8 mouse cellular contexts compared by ENCODE assay signal in the genomic region with DNA sequence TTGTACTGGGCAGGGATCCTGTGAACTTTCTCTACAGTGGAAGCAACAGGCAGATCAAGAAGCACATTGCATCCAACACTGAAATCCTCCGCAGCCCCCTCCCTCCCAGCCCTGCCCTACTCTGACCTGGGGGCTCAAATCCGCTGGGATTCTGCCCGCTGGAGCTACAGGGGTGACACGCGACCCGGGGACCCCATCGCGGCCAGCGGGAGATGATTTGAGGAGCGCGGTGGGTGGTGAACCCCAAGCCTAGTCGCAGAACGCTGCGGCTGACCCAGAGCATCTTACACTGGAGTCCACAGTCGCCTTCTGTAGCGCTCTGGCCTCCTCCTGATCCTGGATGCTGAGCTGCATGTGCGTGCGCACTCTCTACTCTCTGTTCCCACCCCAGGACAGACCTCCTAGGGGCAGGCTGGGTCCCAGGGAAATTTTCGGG. TPM values are rescaled to one million over a fixed set of nuclear protein-coding genes. Genes with fewer than 3 reads are reported as not detected.
DNase-seq lines count a peak whose midpoint lies in the region; ATAC-seq and TF ChIP-seq lines count a peak whose summit lies in the region.
"Had no signal": no experiment of that assay in that cellular context is flagged by ENCODE, and none has a peak within 500 bp of the region (broad histone marks: within the 10 kb centered on the region; RNA-seq: fewer than 3 reads in every experiment).

TSS of gene Fam162b (minus strand) at position 379 of the 436 bp plus-strand sequence.

- no peaks in the 10 kb centered on the region for H3K9me3 ChIP-seq in hindbrain, postnatal 0 days (ENCODE audit: low read length)
- H3K9me3 ChIP-seq in midbrain, embryonic 14.5 days (ENCODE audit: control insufficient read depth, low read length): no peaks in the 10 kb centered on the region

- H3K4me1 ChIP-seq in hindbrain, postnatal 0 days (ENCODE audit: insufficient read depth, low read length): no peaks in the 10 kb centered on the region
- H3K4me1 ChIP-seq in midbrain, embryonic 14.5 days (ENCODE audit: control insufficient read depth, insufficient read depth, low read length): 0 out of 2 replicates have a peak, but pooled peaks cover 6% of the 10 kb centered on the region

- ATAC-seq in hindbrain, postnatal 0 days: peak; percentile 47; the same call in 1 of the 2 replicates
- ATAC-seq in midbrain, embryonic 14.5 days (ENCODE audit: low FRiP score, low TSS enrichment): 0 out of 2 replicates have a peak, but pooled peaks have one; percentile 54

- H3K4me3 ChIP-seq in hindbrain, postnatal 0 days (ENCODE audit: low read length): 0 out of 2 replicates have a peak within 1 kb of the TSS, but pooled peaks have one; percentile 11
- 0 out of 2 replicates have a peak within 1 kb of the TSS, but pooled peaks have one; percentile 12 for H3K4me3 ChIP-seq in midbrain, embryonic 14.5 days (replicated peaks; ENCODE audit: low read depth, low read length)

- H3K27ac ChIP-seq in hindbrain, postnatal 0 days: no peak within 1 kb of the TSS
- H3K27ac ChIP-seq in midbrain, embryonic 14.5 days (replicated peaks; ENCODE audit: low read depth, low read length): no peak within 1 kb of the TSS

- 7% methylated on average over 18 of the region's 19 CpGs for WGBS in hindbrain, postnatal 0 days
- 3% methylated on average over 19 of the region's 19 CpGs for WGBS in midbrain, embryonic 14.5 days

- no peak within 1 kb of the TSS for H3K9ac ChIP-seq in hindbrain, postnatal 0 days (replicated peaks; ENCODE audit: low read length)
- H3K9ac ChIP-seq in midbrain, embryonic 14.5 days (replicated peaks; ENCODE audit: low read length): no peak within 1 kb of the TSS; the same call in 1 of the 2 replicates

- TF ChIP-seq CTCF in hindbrain, postnatal 0 days (IDR thresholded peaks at IDR 0.05; ENCODE audit: low read depth): no peak

- peak within 1 kb of the TSS; percentile 52 for H3K4me2 ChIP-seq in hindbrain, postnatal 0 days (ENCODE audit: low read depth, low read length)
- peak within 1 kb of the TSS; percentile 54 for H3K4me2 ChIP-seq in midbrain, embryonic 14.5 days (ENCODE audit: low read length)

- H3K27me3 ChIP-seq in hindbrain, postnatal 0 days (ENCODE audit: insufficient read depth, low read length): no peaks in the 10 kb centered on the region
- peaks cover 5% of the 10 kb centered on the region; the same call in 1 of the 2 replicates for H3K27me3 ChIP-seq in midbrain, embryonic 14.5 days (ENCODE audit: control insufficient read depth, insufficient read depth, low read length)

- DNase-seq in R1 (ENCODE audit: low read depth, low spot score): peak; percentile 15
- DNase-seq in embryo, embryonic 11 days: peak; percentile 54
- no peak for DNase-seq in hindbrain, postnatal 0 days (ENCODE audit: low spot score)
- peak; percentile 27 for DNase-seq in midbrain, embryonic 14.5 days
- DNase-seq in spleen, adult 12 weeks (ENCODE audit: low spot score): no peak
- no peak for DNase-seq in gastrocnemius, postnatal 10 days
- DNase-seq in gastrocnemius, postnatal 4 days (ENCODE audit: low spot score in 2 of 2): no peak
- DNase-seq: right cerebral cortex, postnatal 25 days had no signal

- H3K36me3 ChIP-seq in hindbrain, postnatal 0 days (ENCODE audit: insufficient read depth, low read length): no peaks in the 10 kb centered on the region
- H3K36me3 ChIP-seq in midbrain, embryonic 14.5 days (ENCODE audit: control insufficient read depth, insufficient read depth, low read length): no peaks in the 10 kb centered on the region

RNA-seq across cellular contexts. Expression of gene Fam162b, which starts in this region (rescaled TPM):
- total RNA-seq in hindbrain, postnatal 0 days (2014; rRNA removed): not detected in 2 replicates
- 1.9 and 2.1 TPM in 2 replicates for polyA plus RNA-seq in hindbrain, postnatal 0 days (2015; fragmentation: Nextera tagmentation; extraction: Ambion mirVana)
- polyA plus RNA-seq in midbrain, embryonic 14.5 days (2014; fragmentation: Nextera tagmentation; extraction: Ambion mirVana): 1.5 and 2.6 TPM in 2 replicates
- total RNA-seq in gastrocnemius, postnatal 10 days (2021): not detected
- total RNA-seq in gastrocnemius, postnatal 4 days (2021): not detected

Comparison
In these comparisons a context has a peak if more than half of its experiments do, and no peak if none do; other contexts are left out.
1. DNase-seq: peak in R1 (single experiment), embryo, embryonic 11 days (single experiment) and midbrain, embryonic 14.5 days (single experiment); none in hindbrain, postnatal 0 days (single experiment), spleen, adult 12 weeks (single experiment), gastrocnemius, postnatal 10 days (single experiment) and gastrocnemius, postnatal 4 days (0 of 2).